Mouse (Mus musculus) lung, embryonic 14.5 days (tissue): Measurements from ENCODE around the gene Rreb1. TPM values are rescaled to one million over a fixed set of nuclear protein-coding genes. Genes with fewer than 3 reads are reported as not detected.
A peak's percentile ranks its signal among the peaks of the same experiment; 100 is the strongest.

Experiments used
- ATAC-seq: fragments of 200-750 bp; cut with Nextera tagmentation; 2 replicates; pipeline ENCODE4 v1.8.0; 2017; ENCODE audit warnings: mild to moderate bottlenecking, moderate TSS enrichment, moderate library complexity; ENCODE audit not compliant: insufficient read depth
- DNase-seq: peaks from one replicate; pipeline ENCODE4 v3.0.0-alpha.2; 2015
- H3K27ac ChIP-seq: fragments of 300-500 bp; sonication (generic); 2 replicates; pipeline ENCODE4 v1.5.1; 2014; ENCODE audit warnings: low read depth, mild to moderate bottlenecking, moderate library complexity
- H3K27me3 ChIP-seq: fragments of 300-500 bp; sonication (generic); 2 replicates; pipeline ENCODE4 v1.6.1; 2014; ENCODE audit warnings: low read length, control low read depth; ENCODE audit not compliant: insufficient read depth
- H3K36me3 ChIP-seq: fragments of 300-500 bp; sonication (generic); 2 replicates; pipeline ENCODE4 v1.6.1; 2014; ENCODE audit warnings: control low read depth; ENCODE audit not compliant: insufficient read depth
- H3K4me1 ChIP-seq: fragments of 300-500 bp; sonication (generic); 2 replicates; pipeline ENCODE4 v1.6.1; 2014; ENCODE audit warnings: antibody characterized with exemption, control low read depth; ENCODE audit not compliant: insufficient read depth
- H3K4me2 ChIP-seq: fragments of 300-500 bp; sonication (generic); 2 replicates; pipeline ENCODE4 v1.6.1; 2014; ENCODE audit warnings: mild to moderate bottlenecking
- H3K4me3 ChIP-seq: fragments of 300-500 bp; sonication (generic); 2 replicates; pipeline ENCODE4 v1.5.1; 2014; ENCODE audit warnings: low read depth, low read length
- H3K9ac ChIP-seq: fragments of 300-500 bp; sonication (generic); 2 replicates; pipeline ENCODE4 v1.6.1; 2014
- H3K9me3 ChIP-seq: fragments of 300-500 bp; sonication (generic); 2 replicates; pipeline ENCODE4 v1.6.1; 2016; ENCODE audit warnings: low read depth, low read length, control low read depth
- CTCF ChIP-seq: IDR thresholded peaks from 2 replicates; pipeline ENCODE4 v1.5.1; 2016; ENCODE audit warnings: antibody characterized with exemption, low read depth
- WGBS: fragments of 180-500 bp; shearing (Covaris S2); extraction: QIAGEN DNeasy Blood & Tissue Kit; methylation state at CpG from one replicate; pipeline ENCODE4 v1.1.7; 2014; 5-methylcytosine and 5-hydroxymethylcytosine counted together
- polyA plus RNA-seq: library from polyadenylated mRNA; unstranded; fragments of >200 nt; fragmentation: Nextera tagmentation; extraction: Ambion mirVana; gene quantifications from 2 replicates; pipeline ENCODE4 v1.2.1, GENCODE M21; 2014

The Rreb1 gene
- polyA plus RNA-seq, 1 experiment from 2014 or later = 22.5 TPM

- no peak overlapping the region for H3K27ac ChIP-seq
- TF ChIP-seq CTCF = peak; percentile 60
- no peak overlapping the region for H3K4me2 ChIP-seq
- DNase-seq (no peak), ATAC-seq (no peak)
- H3K9me3 ChIP-seq = no peaks in the 10 kb centered on the region
- H3K9ac ChIP-seq = no peak overlapping the region
- WGBS = 45% methylated on average over 17 of the region's 17 CpGs
- no peaks in the 10 kb centered on the region for H3K27me3 ChIP-seq
- H3K4me1 ChIP-seq = peaks cover 14% of the 10 kb centered on the region
- H3K4me3 ChIP-seq = no peak overlapping the region
- no peaks in the 10 kb centered on the region for H3K36me3 ChIP-seq
These were observed 187.1 kb downstream of the Rreb1 start for GRCm38 (mm10) chr13:37965126-37965914.

GRCm38 (mm10) chr13:37966256-37967051 lies 188.3 kb downstream of the Rreb1 start:
- H3K27ac ChIP-seq = peak overlapping the region; percentile 36; the same call in 1 of the 2 replicates
- H3K36me3 ChIP-seq = no peaks in the 10 kb centered on the region
- ATAC-seq = peak; percentile 43
- H3K4me2 ChIP-seq = peak overlapping the region; percentile 43; the same call in 1 of the 2 replicates
- no peak overlapping the region for H3K9ac ChIP-seq
- 56% methylated on average over 15 of the region's 15 CpGs for WGBS
- no peak overlapping the region for H3K4me3 ChIP-seq
- no peaks in the 10 kb centered on the region for H3K9me3 ChIP-seq
- DNase-seq = no peak
- H3K4me1 ChIP-seq = peaks cover 14% of the 10 kb centered on the region
- H3K27me3 ChIP-seq = no peaks in the 10 kb centered on the region
- no peak for TF ChIP-seq CTCF

DNA sequence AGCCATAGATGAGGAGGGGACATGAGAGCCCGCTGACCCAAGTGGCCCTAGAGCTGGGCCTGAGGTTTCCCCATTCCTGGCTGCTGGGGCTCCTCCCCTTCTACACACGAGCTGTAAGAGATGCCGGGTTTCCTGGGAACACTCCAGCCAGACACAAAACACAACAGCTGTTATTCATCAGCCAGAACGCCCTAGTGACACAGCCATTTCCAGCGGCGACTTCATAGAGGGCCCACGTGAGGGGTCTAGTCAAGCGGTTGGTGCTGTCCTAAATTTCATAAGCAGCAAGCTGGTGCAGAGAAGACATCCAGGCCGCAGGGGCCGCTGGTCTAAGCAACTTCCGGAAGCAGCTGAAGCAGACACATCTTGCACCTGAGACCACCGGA lies 188.8 kb downstream of the Rreb1 start:
- H3K27me3 ChIP-seq = no peaks in the 10 kb centered on the region
- H3K36me3 ChIP-seq = no peaks in the 10 kb centered on the region
- H3K4me3 ChIP-seq = no peak overlapping the region
- no peaks in the 10 kb centered on the region for H3K9me3 ChIP-seq
- WGBS = 14% methylated on average over 12 of the region's 12 CpGs
- TF ChIP-seq CTCF = peak; percentile 25; the same call in 1 of the 2 replicates
- H3K4me1 ChIP-seq = peaks cover 14% of the 10 kb centered on the region
- peak overlapping the region; percentile 58 for H3K27ac ChIP-seq
- DNase-seq (peak; percentile 96), ATAC-seq (peak; percentile 86)
- H3K9ac ChIP-seq = no peak overlapping the region
- peak overlapping the region; percentile 43 for H3K4me2 ChIP-seq

DNA sequence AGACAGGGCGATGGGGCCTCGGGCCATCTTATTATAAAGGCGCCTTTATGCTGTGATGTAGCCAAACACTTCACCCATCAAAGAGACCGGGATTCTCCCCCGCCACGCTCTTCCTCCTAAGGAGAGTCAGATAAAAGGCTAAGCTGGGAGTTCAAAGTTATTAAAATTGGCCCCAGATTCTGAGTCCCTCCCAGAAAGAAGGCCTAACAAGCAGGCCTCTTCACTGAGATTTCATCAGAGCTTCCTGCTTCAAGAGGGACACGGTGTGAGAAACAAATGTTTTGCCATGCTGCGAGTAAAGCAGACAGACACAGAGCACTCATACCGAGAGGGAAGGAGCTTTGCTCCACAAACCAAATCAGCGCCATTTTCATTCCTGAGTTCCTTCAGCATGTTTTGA lies 189.4 kb downstream of the Rreb1 start:
- TF ChIP-seq CTCF = no peak
- Histone ChIP-seq H3K27me3 (no peaks in the 10 kb centered on the region), H3K9ac (no peak overlapping the region), H3K27ac (peak overlapping the region; percentile 58), H3K4me1 (peaks cover 14% of the 10 kb centered on the region), H3K4me3 (no peak overlapping the region), H3K4me2 (peak overlapping the region; percentile 43), H3K36me3 (no peaks in the 10 kb centered on the region), H3K9me3 (no peaks in the 10 kb centered on the region)
- 22% methylated on average over 10 of the region's 10 CpGs for WGBS
- DNase-seq (peak; percentile 57), ATAC-seq (no peak)

- peak; percentile 97 for TF ChIP-seq CTCF
- H3K4me1 ChIP-seq = peaks cover 14% of the 10 kb centered on the region
- H3K4me3 ChIP-seq = no peak overlapping the region
- no peaks in the 10 kb centered on the region for H3K9me3 ChIP-seq
- H3K27me3 ChIP-seq = no peaks in the 10 kb centered on the region
- ATAC-seq = no peak
- no peak overlapping the region for H3K27ac ChIP-seq
- H3K9ac ChIP-seq = no peak overlapping the region
- H3K4me2 ChIP-seq = 0 out of 2 replicates have a peak overlapping the region, but pooled peaks have one; percentile 15
- peak; percentile 92 for DNase-seq
- H3K36me3 ChIP-seq = no peaks in the 10 kb centered on the region
- WGBS = 6% methylated on average over 14 of the region's 14 CpGs
These were observed 191.1 kb downstream of the Rreb1 start for GRCm38 (mm10) chr13:37969337-37969736.

DNA sequence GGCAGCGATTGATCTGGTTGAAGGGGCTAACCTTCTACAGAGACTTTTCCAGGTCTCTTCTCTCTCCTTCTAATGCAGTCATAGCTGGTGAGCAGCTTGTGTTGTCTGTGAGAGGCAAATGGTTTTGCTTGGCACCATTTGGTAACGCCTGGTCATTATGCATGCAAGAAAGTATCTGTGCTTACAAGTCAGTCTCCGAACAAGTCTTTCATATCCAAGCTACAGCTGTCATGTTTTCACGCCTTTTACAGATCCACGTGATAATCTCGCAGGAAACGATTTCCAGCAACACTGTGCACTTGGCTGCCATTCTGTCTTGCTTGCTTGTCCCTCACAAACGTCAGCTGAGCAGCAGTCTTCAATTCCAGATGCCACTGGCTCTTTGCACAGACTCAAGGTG lies 191.8 kb downstream of the Rreb1 start:
- H3K27me3 ChIP-seq = no peaks in the 10 kb centered on the region
- peaks cover 14% of the 10 kb centered on the region for H3K4me1 ChIP-seq
- no peak overlapping the region for H3K4me3 ChIP-seq
- no peak for ATAC-seq
- no peak overlapping the region for H3K9ac ChIP-seq
- no peak overlapping the region for H3K27ac ChIP-seq
- WGBS = 56% methylated on average over 8 of the region's 8 CpGs
- no peak for DNase-seq
- H3K9me3 ChIP-seq = no peaks in the 10 kb centered on the region
- no peak overlapping the region for H3K4me2 ChIP-seq
- H3K36me3 ChIP-seq = no peaks in the 10 kb centered on the region
- TF ChIP-seq CTCF = no peak
